Mouse (Mus musculus) ES-Bruce4 (cell line): ENCODE results near the gene Manf.

ENCODE experiments used
- CTCF ChIP-seq: IDR thresholded peaks from one replicate; pipeline ENCODE4 v1.8.1; 2011; ENCODE audit warnings: low read depth, low read length
- POLR2A ChIP-seq: IDR thresholded peaks from one replicate; pipeline ENCODE4 v1.8.1; 2011; ENCODE audit warnings: low read length; ENCODE audit not compliant: insufficient read depth

GRCm38 (mm10) chr9:106858036-106858435 is 33.7 kb downstream of the Manf start:
- TF ChIP-seq POLR2A (no peak), CTCF (no peak)
